Mouse (Mus musculus) liver, adult 2 months (tissue): ENCODE measurements around the gene Ddt.

ENCODE experiments used
- CTCF ChIP-seq: fragments of 200-500 bp; IDR thresholded peaks from 2 replicates; pipeline ENCODE4 v1.5.1; 2011; ENCODE audit warnings: low read depth, low read length, control low read depth
- POLR2A ChIP-seq: fragments of 200-500 bp; IDR thresholded peaks from 2 replicates; pipeline ENCODE4 v1.6.1; 2011; ENCODE audit warnings: low read length, control low read depth; ENCODE audit not compliant: insufficient read depth; ENCODE audit errors: extremely low read depth

GRCm38 (mm10) chr10:75774102-75774501 lies 888 bp upstream of the Ddt start:
- no peak for TF ChIP-seq POLR2A
- no peak for TF ChIP-seq CTCF
